Mouse (Mus musculus): ENCODE results near the gene Pfn2. TPM values are rescaled to one million over a fixed set of nuclear protein-coding genes. Genes with fewer than 3 reads are reported as not detected.

The Pfn2 gene
- polyA plus RNA-seq, 1 experiment from 2014 or later: 239 TPM

Other genes with a start within 250 kb of the Pfn2 start
- 104 and 110 TPM in 2 replicates for gene Commd2, start 196.4 kb downstream of the Pfn2 start, polyA plus RNA-seq (2016; fragmentation: Nextera tagmentation; extraction: Ambion mirVana)
- 0.14 and 0.17 TPM in 2 replicates for gene Ankub1, start 155.3 kb downstream of the Pfn2 start, polyA plus RNA-seq (2016; fragmentation: Nextera tagmentation; extraction: Ambion mirVana)
- 43.3 and 47.8 TPM in 2 replicates for gene Rnf13, start 112.0 kb downstream of the Pfn2 start, polyA plus RNA-seq (2016; fragmentation: Nextera tagmentation; extraction: Ambion mirVana)

Measured in hindbrain, embryonic 10.5 days (tissue).